Mouse (Mus musculus): ENCODE results near the gene Klhdc1. TPM values are rescaled to one million over a fixed set of nuclear protein-coding genes. Genes with fewer than 3 reads are reported as not detected.

Gene Klhdc1
- polyA plus RNA-seq, 1 experiment from 2014 or later = 12.7 TPM

DNA sequence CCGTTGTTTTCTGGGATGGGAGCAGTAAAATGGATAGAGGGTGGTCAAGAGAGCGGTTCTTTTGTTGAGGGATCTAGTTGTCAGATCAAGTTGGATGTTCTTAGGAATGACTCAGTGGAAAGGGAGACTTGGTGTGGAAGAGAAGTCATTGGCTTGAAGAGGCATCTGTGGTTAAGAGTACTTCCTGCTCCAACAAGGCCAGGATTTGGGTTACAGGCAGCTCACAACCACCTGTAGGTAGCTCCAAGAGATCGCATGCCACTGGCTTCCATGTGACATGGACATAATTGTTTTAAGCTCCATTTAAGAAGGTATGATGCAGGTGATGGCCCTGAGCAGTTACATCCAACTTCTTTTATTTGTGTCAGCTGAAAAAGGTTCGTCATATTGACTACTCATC lies 8.8 kb downstream of the Klhdc1 start:
- ATAC-seq (replicated peaks; ENCODE audit: extremely low read depth, insufficient read depth, low FRiP score) = no peak
- Histone ChIP-seq H3K27me3 (ENCODE audit: control insufficient read depth, insufficient read depth, low read length) (no peaks in the 10 kb centered on the region), H3K9me3 (replicated peaks; ENCODE audit: control insufficient read depth, low read length) (no peaks in the 10 kb centered on the region), H3K4me3 (ENCODE audit: low read length) (no peak overlapping the region), H3K36me3 (ENCODE audit: control insufficient read depth, insufficient read depth) (no peaks in the 10 kb centered on the region; the same call in 1 of the 2 replicates), H3K4me1 (ENCODE audit: control insufficient read depth, insufficient read depth, low read length) (no peaks in the 10 kb centered on the region), H3K9ac (ENCODE audit: low read length) (no peak overlapping the region), H3K27ac (ENCODE audit: low read length) (no peak overlapping the region), H3K4me2 (ENCODE audit: low read depth, low read length) (no peak overlapping the region)
- 84% methylated on average over 4 of the region's 4 CpGs for WGBS

DNA sequence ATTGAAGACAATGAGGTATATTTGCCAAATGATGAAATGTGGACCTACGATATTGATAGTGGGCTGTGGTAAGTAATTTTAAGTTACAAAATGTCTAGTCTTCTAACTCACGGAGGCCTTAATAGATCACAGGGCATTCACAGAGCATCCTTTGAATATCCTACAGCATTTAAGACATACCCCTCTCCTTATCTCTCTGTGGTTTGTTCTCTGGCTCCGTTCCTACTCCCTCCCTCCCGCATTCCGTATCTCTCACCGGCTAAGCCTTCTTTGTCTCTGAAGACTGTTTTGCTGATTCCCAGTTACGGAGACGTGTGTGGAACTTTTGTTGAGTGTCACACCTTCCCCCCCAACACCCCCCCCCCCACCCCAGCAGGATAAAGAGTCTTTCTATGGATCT lies 9.8 kb downstream of the Klhdc1 start:
- Histone ChIP-seq H3K27ac (ENCODE audit: low read length) (no peak overlapping the region), H3K4me3 (ENCODE audit: low read length) (no peak overlapping the region), H3K9ac (ENCODE audit: low read length) (no peak overlapping the region), H3K27me3 (ENCODE audit: control insufficient read depth, insufficient read depth, low read length) (no peaks in the 10 kb centered on the region), H3K36me3 (ENCODE audit: control insufficient read depth, insufficient read depth) (no peaks in the 10 kb centered on the region; the same call in 1 of the 2 replicates), H3K4me1 (ENCODE audit: control insufficient read depth, insufficient read depth, low read length) (no peaks in the 10 kb centered on the region), H3K9me3 (replicated peaks; ENCODE audit: control insufficient read depth, low read length) (no peaks in the 10 kb centered on the region), H3K4me2 (ENCODE audit: low read depth, low read length) (no peak overlapping the region)
- no peak for ATAC-seq (replicated peaks; ENCODE audit: extremely low read depth, insufficient read depth, low FRiP score)
- 58% methylated on average over 8 of the region's 8 CpGs for WGBS

DNA sequence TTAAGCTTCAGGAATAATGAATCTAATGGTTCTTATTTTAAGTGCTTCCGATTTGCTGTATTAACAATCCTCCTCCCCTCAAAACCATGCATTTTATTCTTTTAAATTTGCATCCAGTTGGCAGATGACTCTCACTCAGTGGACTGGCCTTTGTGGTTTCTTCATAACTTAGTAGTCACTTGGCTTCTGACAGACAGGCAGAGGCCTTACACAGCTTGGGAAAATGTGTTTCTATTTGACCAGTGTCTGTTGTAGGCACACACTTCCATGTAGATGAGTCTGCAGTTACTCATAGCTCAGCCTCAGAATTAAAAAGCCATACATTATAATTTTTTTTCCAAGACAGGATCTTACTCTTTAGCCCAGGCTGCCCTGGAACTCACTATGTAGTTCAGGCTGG lies 12.8 kb downstream of the Klhdc1 start:
- H3K27ac ChIP-seq (ENCODE audit: low read length) = no peak overlapping the region
- WGBS = 90% methylated on average over 1 of the region's 1 CpGs

DNA sequence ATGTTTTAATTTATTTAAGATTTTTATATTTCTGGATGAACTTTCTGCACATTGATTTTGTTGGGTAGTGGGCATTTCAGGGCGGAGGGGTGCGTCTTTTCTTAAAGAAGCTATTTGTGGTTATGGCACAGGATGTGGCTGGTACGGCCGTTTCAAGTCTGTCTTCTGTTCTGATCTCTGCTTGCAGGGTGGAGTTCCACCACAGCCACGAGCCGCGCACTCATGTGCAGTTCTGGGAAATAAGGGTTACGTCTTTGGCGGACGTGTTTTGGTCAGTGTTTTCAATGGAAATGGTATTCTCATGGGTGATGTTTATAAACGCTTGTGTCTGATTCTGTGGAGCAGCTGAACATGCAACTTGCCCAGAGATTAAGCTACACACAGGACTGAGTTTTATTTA lies 16.9 kb downstream of the Klhdc1 start:
- no peaks in the 10 kb centered on the region for H3K9me3 ChIP-seq (replicated peaks; ENCODE audit: control insufficient read depth, low read length)
- H3K27me3 ChIP-seq (ENCODE audit: control insufficient read depth, insufficient read depth, low read length) = no peaks in the 10 kb centered on the region
- no peaks in the 10 kb centered on the region for H3K4me1 ChIP-seq (ENCODE audit: control insufficient read depth, insufficient read depth, low read length)
- H3K36me3 ChIP-seq (ENCODE audit: control insufficient read depth, insufficient read depth) = no peaks in the 10 kb centered on the region
- WGBS = 81% methylated on average over 11 of the region's 11 CpGs
- no peak overlapping the region for H3K9ac ChIP-seq (ENCODE audit: low read length)
- no peak overlapping the region for H3K4me2 ChIP-seq (ENCODE audit: low read depth, low read length)
- no peak for ATAC-seq (replicated peaks; ENCODE audit: extremely low read depth, insufficient read depth, low FRiP score)
- H3K27ac ChIP-seq (ENCODE audit: low read length) = no peak overlapping the region
- no peak overlapping the region for H3K4me3 ChIP-seq (ENCODE audit: low read length)

More for the DNA sequence above, 12.8 kb downstream of the Klhdc1 start:
- Histone ChIP-seq H3K36me3 (ENCODE audit: control insufficient read depth, insufficient read depth) (no peaks in the 10 kb centered on the region; the same call in 1 of the 2 replicates), H3K27me3 (ENCODE audit: control insufficient read depth, insufficient read depth, low read length) (no peaks in the 10 kb centered on the region), H3K9me3 (replicated peaks; ENCODE audit: control insufficient read depth, low read length) (no peaks in the 10 kb centered on the region), H3K4me1 (ENCODE audit: control insufficient read depth, insufficient read depth, low read length) (no peaks in the 10 kb centered on the region), H3K9ac (ENCODE audit: low read length) (no peak overlapping the region), H3K4me3 (ENCODE audit: low read length) (no peak overlapping the region), H3K4me2 (ENCODE audit: low read depth, low read length) (no peak overlapping the region)
- no peak for ATAC-seq (replicated peaks; ENCODE audit: extremely low read depth, insufficient read depth, low FRiP score)

DNA sequence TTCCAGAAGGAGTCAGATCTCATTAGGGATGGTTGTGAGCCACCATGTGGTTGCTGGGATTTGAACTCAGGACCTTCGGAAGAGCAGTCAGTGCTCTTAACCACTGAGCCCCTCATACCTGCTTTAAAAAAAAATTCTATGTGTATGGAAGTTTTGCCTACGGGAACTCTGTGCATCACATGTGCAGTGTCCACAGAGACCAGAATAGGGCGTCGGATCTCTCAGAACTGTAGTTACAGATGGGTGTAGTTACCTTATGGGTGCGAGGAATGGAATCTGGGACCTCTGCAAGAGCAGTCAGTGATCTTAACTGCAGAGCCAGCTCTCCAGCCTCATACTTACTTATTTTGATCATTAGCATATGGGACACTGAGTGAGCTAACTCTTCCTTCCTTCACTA lies 21.3 kb downstream of the Klhdc1 start:
- no peak overlapping the region for H3K4me3 ChIP-seq (ENCODE audit: low read length)
- H3K9me3 ChIP-seq (replicated peaks; ENCODE audit: control insufficient read depth, low read length) = no peaks in the 10 kb centered on the region
- ATAC-seq (replicated peaks; ENCODE audit: extremely low read depth, insufficient read depth, low FRiP score) = no peak
- H3K9ac ChIP-seq (ENCODE audit: low read length) = no peak overlapping the region
- H3K4me1 ChIP-seq (ENCODE audit: control insufficient read depth, insufficient read depth, low read length) = no peaks in the 10 kb centered on the region
- 87% methylated on average over 5 of the region's 5 CpGs for WGBS
- no peaks in the 10 kb centered on the region for H3K27me3 ChIP-seq (ENCODE audit: control insufficient read depth, insufficient read depth, low read length)
- no peak overlapping the region for H3K4me2 ChIP-seq (ENCODE audit: low read depth, low read length)
- H3K36me3 ChIP-seq (ENCODE audit: control insufficient read depth, insufficient read depth) = no peaks in the 10 kb centered on the region
- H3K27ac ChIP-seq (ENCODE audit: low read length) = no peak overlapping the region

- no peak for ATAC-seq (replicated peaks; ENCODE audit: extremely low read depth, insufficient read depth, low FRiP score)
- H3K27ac ChIP-seq (ENCODE audit: low read length) = no peak overlapping the region
- no peaks in the 10 kb centered on the region for H3K36me3 ChIP-seq (ENCODE audit: control insufficient read depth, insufficient read depth)
- no peak overlapping the region for H3K4me2 ChIP-seq (ENCODE audit: low read depth, low read length)
- no peaks in the 10 kb centered on the region for H3K9me3 ChIP-seq (replicated peaks; ENCODE audit: control insufficient read depth, low read length)
- H3K4me1 ChIP-seq (ENCODE audit: control insufficient read depth, insufficient read depth, low read length) = no peaks in the 10 kb centered on the region
- no peak overlapping the region for H3K9ac ChIP-seq (ENCODE audit: low read length)
- no peaks in the 10 kb centered on the region for H3K27me3 ChIP-seq (ENCODE audit: control insufficient read depth, insufficient read depth, low read length)
- H3K4me3 ChIP-seq (ENCODE audit: low read length) = no peak overlapping the region
- WGBS = 81% methylated on average over 3 of the region's 3 CpGs
Observed at GRCm38 (mm10) chr12:69265031-69265430, 24.1 kb downstream of the Klhdc1 start.

GRCm38 (mm10) chr12:69267956-69268632 lies 27.1 kb downstream of the Klhdc1 start:
- Histone ChIP-seq H3K27me3 (ENCODE audit: control insufficient read depth, insufficient read depth, low read length) (no peaks in the 10 kb centered on the region), H3K9ac (ENCODE audit: low read length) (no peak overlapping the region), H3K4me3 (ENCODE audit: low read length) (no peak overlapping the region), H3K36me3 (ENCODE audit: control insufficient read depth, insufficient read depth) (no peaks in the 10 kb centered on the region), H3K9me3 (replicated peaks; ENCODE audit: control insufficient read depth, low read length) (no peaks in the 10 kb centered on the region), H3K4me2 (ENCODE audit: low read depth, low read length) (no peak overlapping the region), H3K27ac (ENCODE audit: low read length) (no peak overlapping the region), H3K4me1 (ENCODE audit: control insufficient read depth, insufficient read depth, low read length) (no peaks in the 10 kb centered on the region)
- no peak for ATAC-seq (replicated peaks; ENCODE audit: extremely low read depth, insufficient read depth, low FRiP score)
- WGBS = 76% methylated on average over 11 of the region's 11 CpGs

DNA sequence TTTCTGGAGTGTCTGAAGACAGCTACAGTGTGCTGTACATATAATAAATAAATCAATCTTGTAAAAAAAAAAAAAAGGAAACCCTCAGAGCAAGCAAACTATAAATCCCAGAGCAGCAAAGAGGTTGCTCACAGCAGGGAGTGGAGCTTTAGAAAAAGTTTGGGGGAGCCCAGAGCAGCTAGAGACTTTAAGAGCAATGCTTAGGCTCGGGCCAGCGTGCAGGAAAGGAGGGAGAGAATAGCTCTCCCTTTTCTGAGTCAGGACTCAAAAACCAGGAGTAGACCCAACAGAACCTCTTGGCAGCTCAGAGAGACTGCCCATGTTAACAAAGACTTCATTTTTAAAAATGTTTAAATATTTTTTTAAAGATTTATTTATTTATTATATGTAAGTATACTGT lies 28.0 kb downstream of the Klhdc1 start:
- H3K9me3 ChIP-seq (replicated peaks; ENCODE audit: control insufficient read depth, low read length) = no peaks in the 10 kb centered on the region
- H3K9ac ChIP-seq (ENCODE audit: low read length) = no peak overlapping the region
- H3K4me1 ChIP-seq (ENCODE audit: control insufficient read depth, insufficient read depth, low read length) = no peaks in the 10 kb centered on the region
- H3K27ac ChIP-seq (ENCODE audit: low read length) = no peak overlapping the region
- no peak for ATAC-seq (replicated peaks; ENCODE audit: extremely low read depth, insufficient read depth, low FRiP score)
- H3K4me3 ChIP-seq (ENCODE audit: low read length) = no peak overlapping the region
- H3K36me3 ChIP-seq (ENCODE audit: control insufficient read depth, insufficient read depth) = no peaks in the 10 kb centered on the region
- no peaks in the 10 kb centered on the region for H3K27me3 ChIP-seq (ENCODE audit: control insufficient read depth, insufficient read depth, low read length)
- H3K4me2 ChIP-seq (ENCODE audit: low read depth, low read length) = no peak overlapping the region
- WGBS = 76% methylated on average over 2 of the region's 2 CpGs

DNA sequence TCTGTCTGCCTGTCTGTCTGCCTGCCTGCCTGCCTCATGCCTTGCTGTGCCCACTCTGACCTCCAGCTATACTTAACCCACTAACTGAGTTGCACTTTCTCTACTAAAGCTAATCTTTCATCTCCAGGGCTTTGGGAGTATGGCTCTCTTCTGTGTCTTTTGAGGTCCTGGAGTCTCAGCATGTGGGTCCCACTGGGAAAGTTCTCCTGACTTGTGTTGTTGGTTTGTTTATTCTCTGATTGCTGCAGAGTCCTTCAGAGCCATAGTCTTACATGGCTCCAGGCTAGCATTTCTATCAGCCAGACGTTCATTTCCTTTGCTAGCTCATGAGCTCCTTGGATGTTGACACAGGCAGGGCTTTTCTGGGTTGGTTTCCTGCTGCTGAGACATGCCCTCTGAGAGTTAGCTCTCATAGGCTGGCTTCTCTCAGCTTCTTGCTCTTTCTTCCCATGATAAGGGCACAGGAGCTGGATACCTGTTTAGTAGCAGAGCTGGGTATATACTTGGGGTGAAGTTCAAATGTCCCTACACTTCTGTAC lies 39.0 kb downstream of the Klhdc1 start:
- Histone ChIP-seq H3K9ac (ENCODE audit: low read length) (no peak overlapping the region), H3K36me3 (ENCODE audit: control insufficient read depth, insufficient read depth) (no peaks in the 10 kb centered on the region), H3K4me3 (ENCODE audit: low read length) (no peak overlapping the region), H3K27me3 (ENCODE audit: control insufficient read depth, insufficient read depth, low read length) (no peaks in the 10 kb centered on the region), H3K27ac (ENCODE audit: low read length) (peak overlapping the region; percentile 19; the same call in 1 of the 2 replicates), H3K4me2 (ENCODE audit: low read depth, low read length) (no peak overlapping the region), H3K4me1 (ENCODE audit: control insufficient read depth, insufficient read depth, low read length) (no peaks in the 10 kb centered on the region), H3K9me3 (replicated peaks; ENCODE audit: control insufficient read depth, low read length) (no peaks in the 10 kb centered on the region)
- ATAC-seq (replicated peaks; ENCODE audit: extremely low read depth, insufficient read depth, low FRiP score) = peak; percentile 41
- whole genome bisulfite sequencing = 22% methylated on average over 1 of the region's 1 CpGs
